Mouse (Mus musculus) gastrocnemius, postnatal 4 days (tissue): ENCODE measurements around the gene St3gal5. TPM values are rescaled to one million over a fixed set of nuclear protein-coding genes. Genes with fewer than 3 reads are reported as not detected.

Experiments
- DNase-seq, 2 experiments: peaks; one replicate each; pipeline ENCODE4 v3.0.0; 2021 to 2022; ENCODE audit warnings: low spot score in 2 of 2, mixed read lengths in 2 of 2
- total RNA-seq, 2 experiments: library from RNA; stranded (reverse); gene quantifications; 2 replicates each; pipeline ENCODE4 v1.2.3; 2021

St3gal5 gene
- total RNA-seq, 2 experiments from 2014 or later: 69.1 to 105 TPM

DNA sequence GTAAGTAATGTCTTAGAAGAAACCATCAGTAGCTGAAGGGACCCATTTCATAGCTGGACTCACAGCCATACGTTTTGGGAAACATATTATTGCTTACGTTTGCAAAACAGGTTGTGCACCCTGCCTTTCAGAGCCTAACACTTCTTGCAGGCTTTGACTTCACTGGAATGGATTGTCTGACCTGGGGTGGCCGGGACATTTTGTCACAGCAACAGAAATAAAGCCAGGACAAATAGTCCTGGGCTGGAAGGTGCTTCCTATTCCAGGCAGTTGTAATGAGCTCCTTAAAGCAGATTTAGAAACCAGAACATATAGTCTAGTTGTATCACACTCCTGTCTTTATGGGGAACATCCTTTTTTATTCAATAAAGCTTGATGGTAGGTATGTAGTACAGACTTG lies 63.6 kb downstream of the St3gal5 start:
- no peak for DNase-seq

DNA sequence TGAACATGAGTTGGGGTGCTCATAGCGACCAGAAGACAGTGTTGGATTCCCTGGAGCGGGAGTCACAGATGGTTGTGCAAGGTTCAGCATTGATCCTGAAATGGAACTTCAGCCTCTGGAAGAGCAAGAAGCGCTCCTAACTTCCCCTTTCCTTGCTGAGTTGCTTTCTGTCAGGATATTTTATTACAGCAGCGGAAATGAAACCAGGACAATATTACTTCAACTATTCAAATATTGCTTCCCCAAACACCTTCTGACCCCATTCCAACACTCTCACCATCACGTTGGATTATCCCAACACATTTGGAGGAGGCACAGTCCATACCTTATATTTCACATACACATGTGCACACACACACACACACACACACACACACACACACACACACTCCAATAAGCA lies 64.4 kb downstream of the St3gal5 start:
- DNase-seq: no peak

GRCm38 (mm10) chr6:72162155-72162890 lies 64.9 kb downstream of the St3gal5 start:
- DNase-seq: no peak

- peak; percentile 81 to 86 for DNase-seq
Measured at GRCm38 (mm10) chr6:72164321-72165275, 67.2 kb downstream of the St3gal5 start.

DNA sequence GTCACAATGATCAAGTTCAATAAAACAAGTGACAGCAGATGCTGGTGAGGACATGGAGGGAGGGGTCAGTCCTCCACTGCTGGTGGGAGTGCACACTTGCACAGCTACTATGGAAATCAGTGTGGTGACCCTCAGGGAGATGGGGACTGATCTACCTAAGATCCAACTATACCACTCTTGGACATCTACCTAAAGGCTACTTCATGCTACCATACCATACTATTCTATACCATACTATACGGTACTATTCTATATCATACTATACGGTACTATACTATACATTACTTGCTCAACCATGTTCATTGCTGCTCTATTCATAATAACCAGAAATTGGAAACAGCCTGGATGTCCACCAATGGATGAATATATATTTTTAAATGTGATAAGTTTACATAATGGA lies 68.5 kb downstream of the St3gal5 start:
- no peak for DNase-seq

GRCm38 (mm10) chr6:72171391-72171790 lies 74.0 kb downstream of the St3gal5 start:
- no peak for DNase-seq

DNA sequence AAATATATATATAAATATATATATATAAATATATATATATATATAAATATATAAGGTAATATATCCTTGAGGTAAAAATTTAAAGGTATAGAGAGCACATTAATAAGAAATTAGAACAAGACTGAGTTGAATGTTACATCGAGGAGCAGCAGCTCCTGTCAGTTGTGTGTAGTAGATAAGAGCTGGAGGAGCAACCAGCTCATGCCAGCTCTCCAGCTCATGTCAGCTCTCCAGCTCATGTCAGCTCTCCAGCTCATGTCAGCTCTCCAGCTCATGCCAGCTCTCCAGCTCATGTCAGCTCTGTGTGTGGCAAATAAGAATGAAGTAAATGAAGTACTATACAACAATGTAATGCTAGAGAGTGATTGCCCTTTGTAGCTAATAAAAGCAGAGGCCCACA lies 76.0 kb downstream of the St3gal5 start:
- DNase-seq: no peak

DNA sequence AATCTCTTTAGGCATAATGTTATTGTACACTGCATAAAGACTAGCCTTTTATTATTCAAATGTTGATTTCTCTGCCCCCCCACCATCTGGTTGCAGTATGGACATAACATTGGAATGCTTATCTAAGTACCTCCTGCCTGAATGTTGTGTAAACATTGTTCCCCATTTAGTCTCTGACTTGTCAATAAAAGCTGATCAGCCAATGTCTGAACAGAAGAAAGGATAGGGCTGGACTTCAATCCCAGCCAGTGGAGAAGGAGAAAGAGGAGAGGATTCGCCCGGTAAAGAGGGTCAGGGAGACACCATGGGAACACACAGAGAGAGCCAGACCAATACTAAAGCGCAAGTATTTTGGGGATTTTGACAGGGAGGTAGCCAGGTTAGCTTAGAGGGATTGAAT lies 78.0 kb downstream of the St3gal5 start:
- DNase-seq: no peak

GRCm38 (mm10) chr6:72176004-72176403 lies 78.6 kb downstream of the St3gal5 start:
- no peak for DNase-seq

- no peak for DNase-seq
Measured at GRCm38 (mm10) chr6:72177417-72177816, 80.0 kb downstream of the St3gal5 start.

DNA sequence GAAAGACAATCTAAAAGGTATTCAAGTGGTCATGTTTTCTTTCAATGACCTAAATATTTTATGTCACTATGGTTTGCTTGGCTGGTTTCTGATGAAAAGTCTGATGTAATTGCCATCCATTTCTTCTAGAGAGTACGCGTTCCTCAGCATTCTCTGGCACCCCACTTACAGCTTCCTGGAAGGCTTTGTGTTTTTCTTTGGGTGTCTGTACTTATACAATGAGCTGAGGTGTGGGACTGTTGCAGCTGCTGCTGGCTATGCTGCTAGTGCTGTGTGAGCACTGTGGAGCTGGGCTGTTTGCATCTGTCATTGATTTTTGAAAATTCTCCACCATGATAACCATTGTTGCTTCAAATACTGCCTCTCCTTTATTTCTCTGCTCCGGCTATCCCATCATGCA lies 81.6 kb downstream of the St3gal5 start:
- DNase-seq: no peak

- no peak for DNase-seq
Measured at GRCm38 (mm10) chr6:72179562-72180502, 82.4 kb downstream of the St3gal5 start.

GRCm38 (mm10) chr6:72184576-72184975 lies 87.2 kb downstream of the St3gal5 start:
- no peak for DNase-seq

GRCm38 (mm10) chr6:72185893-72186490 lies 88.6 kb downstream of the St3gal5 start:
- peak; percentile 65 to 78 for DNase-seq

DNA sequence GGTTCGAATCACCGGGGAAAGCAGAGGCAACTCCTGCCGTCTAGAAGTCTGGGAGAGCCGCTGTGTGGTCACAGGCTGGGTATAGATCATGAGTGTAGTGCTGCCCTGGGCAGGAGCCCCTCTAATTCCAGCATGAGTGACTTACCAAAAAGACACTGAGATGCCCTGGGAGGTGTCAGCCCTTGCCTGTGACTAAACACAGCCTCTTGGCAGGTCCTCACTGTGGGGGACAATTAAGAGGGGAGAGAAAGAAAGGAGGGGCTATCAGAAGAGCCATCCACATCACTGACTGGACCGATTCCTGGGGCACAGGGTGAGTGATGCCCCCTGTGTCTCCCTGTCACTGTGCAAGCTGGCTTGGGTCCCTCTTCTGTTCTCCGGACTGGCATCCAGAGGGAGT lies 89.4 kb downstream of the St3gal5 start:
- no peak for DNase-seq

GRCm38 (mm10) chr6:72189061-72189863 lies 91.9 kb downstream of the St3gal5 start:
- DNase-seq: peak; percentile 39 to 64

GRCm38 (mm10) chr6:72190120-72190519 lies 92.7 kb downstream of the St3gal5 start:
- DNase-seq: no peak

DNA sequence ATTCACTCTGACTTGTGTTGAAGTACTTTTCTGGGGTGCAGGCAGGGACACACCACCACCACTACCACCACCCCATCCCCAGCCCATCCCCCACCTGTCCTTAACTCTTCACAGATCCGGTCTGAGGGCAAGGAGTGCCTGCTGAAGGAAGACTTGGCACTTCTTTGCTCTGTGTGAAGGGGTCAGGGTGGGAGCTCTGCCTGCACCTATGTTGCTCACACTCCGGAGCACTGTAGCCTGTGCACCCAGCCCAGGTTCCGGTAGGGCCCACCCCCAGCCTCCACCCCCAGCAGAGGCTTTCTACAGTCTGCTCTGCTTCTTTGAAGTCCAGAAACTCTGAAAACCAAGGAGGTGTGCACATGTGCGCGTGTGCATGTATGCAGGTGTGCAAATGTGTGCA lies 93.2 kb downstream of the St3gal5 start:
- no peak for DNase-seq

DNA sequence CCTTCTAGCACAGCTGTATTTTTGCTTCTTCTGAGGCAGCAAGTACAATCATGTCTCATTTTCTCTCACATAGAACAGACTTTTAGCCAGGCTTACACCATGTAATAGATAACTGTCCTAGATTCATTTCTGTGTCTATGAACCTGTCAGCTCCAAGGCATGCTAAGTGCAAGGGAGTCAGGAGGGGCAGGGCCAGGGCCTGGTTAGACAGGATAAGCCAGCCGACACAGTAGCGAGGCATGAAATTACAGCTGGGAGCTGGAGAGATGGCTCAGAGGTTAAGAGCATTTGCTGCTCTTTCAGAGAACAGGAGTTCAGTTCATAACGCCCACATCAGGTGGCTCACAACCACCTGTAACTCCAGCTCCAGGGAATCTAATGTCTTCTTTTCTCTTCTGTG lies 99.3 kb downstream of the St3gal5 start:
- DNase-seq: no peak

- DNase-seq: no peak
Measured at GRCm38 (mm10) chr6:72197515-72197914, 100.1 kb downstream of the St3gal5 start.
